Mouse (Mus musculus) MN1 (cell line): ENCODE data around the gene Ggn.
A peak's percentile ranks its signal among the peaks of the same experiment; 100 is the strongest.
"Not testable (repeated sequence)": the region's sequence is repeated elsewhere in the genome, so short reads cannot be mapped to it uniquely, and the experiment has no call there.

Experiments used
- DNase-seq: peaks from one replicate; pipeline ENCODE4 v3.0.0-alpha.2; 2016; ENCODE audit warnings: low spot score

Ggn gene

GRCm38 (mm10) chr7:29162294-29162693 lies 7.7 kb upstream of the Ggn start:
- no peak for DNase-seq

DNA sequence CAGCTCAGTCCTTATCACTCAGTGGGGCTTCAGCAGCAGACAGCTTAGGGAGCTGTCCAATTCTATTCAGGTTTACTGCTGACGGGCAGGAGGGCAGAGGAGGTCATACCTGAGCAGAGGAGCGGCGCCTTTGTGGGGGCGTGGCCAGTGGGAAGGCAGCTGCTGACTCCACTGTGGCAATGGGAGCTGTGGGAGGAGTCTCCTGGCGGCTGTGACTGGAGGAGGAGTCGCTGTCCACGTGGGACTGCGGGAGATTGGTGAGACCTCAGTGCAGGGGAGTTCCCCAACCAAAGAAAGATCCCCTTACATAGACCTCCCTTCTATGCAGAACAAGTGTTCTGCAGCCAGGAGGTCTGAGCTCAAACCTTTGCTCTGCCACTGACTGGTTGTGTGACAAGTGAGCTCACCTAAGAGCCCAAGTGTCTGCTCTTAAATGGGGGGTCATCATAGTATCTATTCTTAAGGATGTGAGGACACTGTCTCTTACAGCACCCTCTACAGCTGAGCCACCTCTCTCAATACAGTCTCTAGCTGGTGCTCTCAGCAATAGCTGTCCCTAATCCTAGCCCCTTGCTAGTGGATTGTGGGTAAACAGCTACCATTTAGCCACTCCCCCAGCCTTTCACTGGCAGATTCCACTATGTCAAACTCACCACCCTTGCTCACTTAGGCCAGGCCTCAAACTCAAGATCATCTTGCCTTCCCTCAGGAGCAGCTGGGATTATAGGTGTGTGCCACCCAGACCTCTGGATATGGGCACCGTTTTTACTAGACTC lies 7.1 kb upstream of the Ggn start:
- DNase-seq: no peak

GRCm38 (mm10) chr7:29167656-29168055 lies 2.4 kb upstream of the Ggn start:
- no peak for DNase-seq

DNA sequence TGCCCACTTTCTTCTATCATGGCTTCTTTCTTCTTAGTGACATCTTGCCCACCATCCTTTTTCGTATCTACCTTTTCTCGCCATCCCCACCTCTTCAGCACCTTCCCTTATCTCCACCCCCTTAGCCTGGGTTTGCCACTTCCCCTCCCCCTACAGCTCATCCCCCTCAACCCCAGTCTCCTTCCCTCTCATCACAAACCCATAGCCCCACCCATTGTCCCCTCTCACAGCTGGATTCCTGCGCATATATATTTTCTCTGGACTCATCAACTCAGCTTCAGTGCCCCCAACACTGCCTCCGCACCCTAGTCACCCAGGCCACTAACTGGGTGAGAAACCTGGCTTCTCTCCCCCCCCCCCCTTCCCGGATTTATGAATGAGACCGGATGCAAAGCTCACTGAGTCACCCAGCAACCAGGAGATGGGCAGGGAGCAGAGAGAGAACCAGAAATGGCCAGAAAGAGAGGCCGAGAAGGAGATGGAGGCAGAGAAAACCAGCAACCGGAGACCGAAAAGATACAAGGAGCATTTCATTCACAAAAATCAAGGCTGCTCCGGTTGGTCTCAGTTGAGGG lies 1.8 kb upstream of the Ggn start:
- peak; percentile 56 for DNase-seq

DNA sequence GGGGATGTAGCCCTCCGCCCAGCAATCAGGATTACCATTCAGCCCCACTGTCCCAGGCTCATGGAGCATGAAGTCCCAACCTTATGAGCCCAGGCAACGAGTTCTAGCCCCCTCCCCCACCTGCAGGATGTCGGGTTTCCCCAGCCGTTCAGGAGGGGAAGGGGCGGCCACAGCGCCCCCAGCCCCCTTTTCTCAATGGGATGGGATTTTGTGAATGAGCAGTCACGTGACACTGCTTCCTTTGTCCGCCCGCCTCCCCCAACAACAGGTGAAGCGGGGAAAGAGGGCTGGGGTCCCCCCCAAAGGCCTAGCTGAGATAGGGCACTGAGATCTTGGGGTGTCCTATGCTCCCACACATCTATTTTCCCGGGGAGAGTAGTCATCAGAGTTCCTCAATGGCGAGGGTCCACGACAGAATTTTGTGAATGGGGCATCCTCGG lies 1.2 kb upstream of the Ggn start:
- peak; percentile 42 for DNase-seq

GRCm38 (mm10) chr7:29169231-29170065 lies 562 bp upstream of the Ggn start:
- peak; percentile 92 for DNase-seq

GRCm38 (mm10) chr7:29170755-29171561 lies 948 bp downstream of the Ggn start:
- DNase-seq: peak; percentile 29

GRCm38 (mm10) chr7:29171562-29172097 lies 1.6 kb downstream of the Ggn start:
- no peak for DNase-seq

DNA sequence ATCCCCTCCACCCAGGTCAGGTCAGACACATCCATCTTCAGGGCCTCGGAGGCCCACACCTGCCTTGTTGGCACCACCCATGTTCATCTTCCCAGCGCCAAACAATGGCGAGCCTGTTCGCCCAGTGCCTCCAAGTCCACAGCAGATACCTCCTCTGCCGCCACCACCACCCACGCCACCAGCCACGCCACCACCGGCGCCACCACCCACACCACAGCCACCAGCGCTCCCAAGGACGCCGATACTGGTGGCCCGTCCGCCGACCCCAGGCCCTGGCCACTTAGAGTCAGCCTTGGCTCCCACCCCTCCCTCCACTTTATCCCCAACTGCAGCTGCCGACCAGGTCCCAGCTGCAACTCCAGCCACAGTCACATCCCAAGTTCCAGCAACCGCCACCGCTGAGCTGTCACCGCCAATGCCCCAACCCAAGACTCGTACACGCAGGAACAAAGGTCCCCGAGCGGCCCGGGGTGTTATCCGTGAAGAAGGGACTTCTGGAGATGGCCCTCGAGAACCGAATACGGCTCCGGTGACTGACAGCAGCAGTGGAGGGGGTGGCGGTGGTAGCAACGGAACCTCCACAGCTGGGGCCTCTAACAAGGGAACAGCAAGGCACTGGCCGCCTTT lies 2.5 kb downstream of the Ggn start:
- DNase-seq: no peak

- no peak for DNase-seq
These were observed 8.1 kb downstream of the Ggn start for GRCm38 (mm10) chr7:29178106-29178505.

GRCm38 (mm10) chr7:29179323-29179722 lies 9.3 kb downstream of the Ggn start:
- peak; percentile 75 for DNase-seq

DNA sequence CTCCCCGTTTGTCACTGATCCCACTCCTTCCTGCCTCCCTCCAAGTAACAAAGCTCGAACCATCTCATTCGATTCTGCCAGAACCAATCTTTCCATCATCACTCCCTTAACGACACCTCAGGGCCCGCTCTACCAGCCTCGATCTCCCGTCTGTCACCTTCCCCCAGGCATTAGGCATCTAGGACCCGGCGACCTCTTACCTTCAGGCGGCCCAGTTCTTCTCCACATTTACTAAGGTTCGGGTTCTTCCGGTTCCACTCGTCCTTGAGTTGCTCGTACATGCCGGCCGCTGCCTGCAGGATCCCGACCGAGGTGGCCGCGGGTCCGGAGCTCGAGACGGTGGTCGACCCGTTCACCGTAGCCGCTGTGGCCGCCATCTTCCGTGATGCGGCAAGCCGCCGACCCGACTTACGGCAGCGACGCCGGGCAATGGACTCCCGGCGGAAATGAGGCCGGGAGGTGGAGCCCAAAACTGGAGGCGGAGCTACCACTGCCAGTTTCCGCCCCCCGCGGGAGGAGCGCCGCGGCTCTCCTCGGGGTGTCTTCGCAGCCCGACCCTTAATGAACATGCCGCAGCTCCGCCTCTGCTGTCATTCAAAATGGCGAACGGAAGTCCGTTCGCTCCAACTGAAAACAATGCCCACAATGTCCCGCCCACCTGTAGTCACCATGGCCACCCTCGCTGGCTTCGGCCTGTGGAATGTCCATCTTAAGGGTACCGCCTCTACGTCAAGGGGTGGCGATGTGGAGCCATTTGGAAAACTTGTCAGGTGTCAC lies 10.3 kb downstream of the Ggn start, which contains the start of gene Psmd8:
Gene Psmd8, minus strand, starts transcription at position 625 of the 777 bp plus-strand sequence.
- DNase-seq: peak; percentile 97

DNA sequence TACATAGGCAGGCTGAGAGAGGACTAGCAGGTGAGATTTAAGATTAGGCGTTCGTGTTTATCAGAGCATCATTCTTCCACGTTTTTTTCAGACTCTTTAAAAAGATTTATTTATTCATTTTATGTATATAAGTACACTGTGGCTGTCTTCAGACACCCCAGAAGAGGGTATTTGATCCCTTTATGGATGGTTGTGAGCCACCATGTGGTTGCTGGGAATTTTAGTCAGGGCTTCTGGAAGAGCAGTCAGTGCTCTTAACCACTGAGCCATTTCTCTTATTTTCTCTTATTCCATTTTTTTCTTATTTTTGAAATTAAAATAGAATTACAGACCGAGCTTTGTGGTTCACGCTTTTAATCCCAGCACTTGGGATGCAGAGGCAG lies 10.8 kb downstream of the Ggn start:
- no peak for DNase-seq

- not testable (repeated sequence) for DNase-seq
These were observed 11.3 kb downstream of the Ggn start for GRCm38 (mm10) chr7:29181323-29181722.

DNA sequence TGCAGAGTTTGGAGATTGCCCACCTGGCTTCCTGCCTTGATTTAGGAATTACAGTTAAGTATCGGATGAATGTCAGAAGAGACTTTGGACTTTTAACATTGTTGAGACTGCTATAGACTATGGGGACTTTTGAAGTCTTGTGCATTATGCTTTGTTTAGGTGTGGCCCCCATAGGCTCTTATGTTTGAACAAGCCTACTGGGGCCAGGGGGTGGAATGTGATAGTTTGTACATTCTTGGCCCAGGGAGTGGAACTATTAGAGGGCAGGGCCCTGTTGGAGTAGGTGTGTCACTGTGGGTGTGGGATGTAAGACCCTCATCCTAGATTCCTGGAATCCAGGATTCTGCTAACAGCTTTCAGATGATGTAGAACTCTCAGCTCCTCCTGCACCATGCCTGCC lies 24.2 kb downstream of the Ggn start:
- not testable (repeated sequence) for DNase-seq

- no peak for DNase-seq
These were observed 32.6 kb downstream of the Ggn start for GRCm38 (mm10) chr7:29202577-29202976.

DNA sequence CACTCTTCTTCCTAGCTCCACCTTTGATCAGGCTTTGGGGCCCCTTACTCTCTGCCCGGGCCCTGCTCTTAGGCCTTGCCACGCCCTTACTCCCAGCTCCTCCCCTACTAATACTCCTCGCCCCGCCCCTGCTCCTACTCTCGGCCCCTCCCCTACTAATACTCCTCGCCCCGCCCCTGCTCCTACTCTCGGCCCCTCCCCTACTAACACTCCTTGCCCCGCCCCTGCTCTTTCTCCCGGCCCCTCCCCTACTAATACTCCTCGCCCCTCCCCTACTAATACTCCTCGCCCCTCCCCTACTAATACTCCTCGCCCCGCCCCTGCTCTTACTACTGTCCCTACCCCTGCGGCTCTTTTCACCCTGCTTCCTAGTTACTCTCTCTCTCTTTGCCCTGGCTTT lies 41.0 kb downstream of the Ggn start:
- not testable (repeated sequence) for DNase-seq

DNA sequence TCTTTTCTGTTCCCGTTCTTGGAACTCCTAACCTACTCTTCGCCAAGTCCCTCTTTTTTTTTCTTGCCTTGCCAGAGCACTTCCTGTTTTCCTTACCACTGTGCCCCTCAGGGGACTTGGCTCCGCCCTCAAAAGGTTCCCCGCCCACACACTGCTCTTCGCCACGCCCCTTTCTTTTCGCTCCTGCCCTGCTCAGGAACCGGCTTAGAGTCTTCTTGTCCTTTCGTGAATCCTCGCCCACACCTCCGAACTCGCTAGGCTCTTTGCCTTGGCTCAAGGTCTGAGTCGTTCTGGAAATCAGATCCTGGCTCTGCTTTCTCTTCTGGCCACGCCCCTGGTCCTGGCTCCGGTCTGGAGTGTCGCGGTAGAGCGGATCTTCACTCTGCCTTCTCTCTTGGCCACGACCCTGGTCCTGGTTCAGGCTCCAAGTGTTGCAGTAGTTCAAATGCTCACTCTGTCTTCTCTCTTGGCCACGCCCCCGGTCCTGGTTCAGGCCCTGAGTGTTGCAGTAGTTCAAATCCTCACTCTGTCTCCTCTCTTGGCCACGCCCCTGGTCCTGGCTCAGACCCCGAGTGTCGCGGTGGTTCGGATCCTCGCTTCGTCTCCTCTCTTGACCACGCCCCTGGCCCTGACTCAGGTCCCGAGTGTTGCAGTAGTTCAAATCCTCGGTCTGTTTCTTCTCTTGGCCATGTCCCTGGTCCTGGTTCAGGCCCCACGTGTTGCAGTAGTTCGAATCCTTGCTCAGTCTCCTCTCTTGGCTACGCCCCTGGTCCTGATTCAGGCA lies 41.6 kb downstream of the Ggn start:
- peak; percentile 87 for DNase-seq

- DNase-seq: peak; percentile 71
These were observed 42.3 kb downstream of the Ggn start for GRCm38 (mm10) chr7:29212199-29212765.
